Mouse (Mus musculus): ENCODE measurements around the gene Akr1b3. TPM values are rescaled to one million over a fixed set of nuclear protein-coding genes. Genes with fewer than 3 reads are reported as not detected.
"Not testable (repeated sequence)": the region's sequence is repeated elsewhere in the genome, so short reads cannot be mapped to it uniquely, and the experiment has no call there.

The Akr1b3 gene
- 80.7 and 91.3 TPM in 2 replicates for polyA plus RNA-seq (2015; fragmentation: Nextera tagmentation; extraction: Ambion mirVana)

DNA sequence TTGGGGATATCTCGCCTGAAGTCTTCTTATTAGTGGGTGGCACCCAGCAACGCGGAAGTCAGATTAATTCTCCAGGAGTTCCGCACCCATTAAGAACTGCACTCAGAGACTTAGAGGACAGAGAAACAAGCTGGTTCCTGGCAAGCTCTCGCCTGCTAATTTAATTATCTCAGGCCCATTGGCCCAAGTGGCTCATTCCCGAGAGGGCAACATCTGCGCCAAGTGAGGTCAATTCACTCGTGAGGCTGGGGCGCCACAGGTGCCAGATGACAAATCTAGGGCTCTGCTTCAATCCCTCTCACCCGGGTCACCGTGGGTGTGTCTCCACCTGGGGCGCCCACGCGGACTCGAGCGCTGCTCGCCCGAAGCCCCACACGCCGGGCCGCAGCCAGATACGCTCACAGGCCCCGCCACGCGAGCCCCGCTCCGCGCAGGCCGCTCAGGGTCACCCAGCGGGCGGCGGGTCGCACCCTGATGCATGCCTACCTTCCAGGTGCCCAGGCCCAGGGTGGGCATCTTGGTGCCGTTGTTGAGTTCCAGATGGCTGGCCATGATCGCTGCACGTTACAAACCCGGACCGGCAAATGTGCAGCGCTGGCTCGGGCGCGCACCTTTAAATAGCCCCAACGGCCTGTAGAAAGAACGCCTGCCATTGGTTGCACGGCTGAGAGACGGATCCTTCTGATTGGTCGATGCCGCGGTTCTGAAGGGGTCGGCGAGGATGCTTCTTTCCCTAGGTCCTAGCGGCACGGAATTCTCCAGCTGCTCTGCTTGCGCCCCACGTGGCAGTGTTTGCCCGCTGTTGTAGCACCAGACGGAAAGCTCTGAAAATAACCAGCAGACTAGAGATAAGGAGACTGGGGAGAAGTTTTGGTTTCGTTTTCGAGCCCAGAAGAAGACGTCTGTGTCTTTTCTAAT is at the start of gene Akr1b3:
Gene Akr1b3 (minus strand): TSS at position 625 of the 918 bp plus-strand sequence.
- no peak within 1 kb of the TSS for H3K27ac ChIP-seq (ENCODE audit: low read length)
- WGBS: under 1% methylated on average over 60 of the region's 60 CpGs
- H3K4me1 ChIP-seq (replicated peaks; ENCODE audit: control insufficient read depth, insufficient read depth, low read length): peaks cover 8% of the 10 kb centered on the region; the same call in 1 of the 2 replicates

DNA sequence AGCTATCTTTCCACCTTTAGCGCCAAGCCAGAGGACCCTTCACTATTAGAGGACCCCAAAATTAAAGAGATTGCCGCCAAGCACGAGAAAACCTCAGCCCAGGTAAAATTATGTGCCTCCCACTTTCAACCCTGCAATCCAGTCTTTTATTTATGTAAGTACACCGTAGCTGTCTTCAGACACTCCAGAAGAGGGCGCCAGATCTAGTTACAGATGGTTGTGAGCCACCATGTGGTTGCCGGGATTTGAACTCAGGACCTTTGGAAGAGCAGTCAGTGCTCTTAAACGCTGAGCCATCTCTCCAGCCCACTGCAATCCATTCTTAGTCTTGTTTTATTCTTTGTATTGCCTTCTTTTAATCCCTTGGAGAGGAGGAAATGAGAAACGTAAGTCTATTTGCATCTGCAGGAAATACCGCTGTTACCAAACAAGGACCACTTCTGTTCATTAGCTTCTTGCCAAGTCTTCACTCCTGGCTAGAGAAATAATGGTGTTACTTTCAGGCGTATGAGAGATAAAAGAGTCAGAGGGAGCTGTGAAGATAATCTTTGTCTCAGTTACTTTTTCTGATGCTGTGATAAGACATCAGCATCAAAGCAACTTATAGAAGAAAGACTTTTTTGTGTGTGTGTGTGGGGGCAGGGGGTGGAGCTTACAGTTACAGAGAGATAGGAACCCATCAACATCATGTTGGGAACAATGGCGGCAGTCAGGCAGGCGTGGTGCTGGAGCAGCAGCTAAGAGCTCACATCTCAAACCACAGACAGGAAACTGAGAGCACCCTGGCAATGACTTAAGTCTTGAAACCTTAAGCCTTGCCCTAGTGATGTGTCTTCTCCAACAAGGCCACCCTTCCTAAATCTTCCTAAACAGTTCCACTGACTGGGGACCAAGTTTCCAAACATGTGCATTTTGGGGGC is 47.2 kb upstream of the Akr1b3 start:
- Histone ChIP-seq H3K9me3 (ENCODE audit: control insufficient read depth, low read length) (no peaks in the 10 kb centered on the region), H3K4me3 (replicated peaks; ENCODE audit: low read length) (no peak overlapping the region), H3K4me2 (ENCODE audit: low read length) (no peak overlapping the region), H3K36me3 (ENCODE audit: control insufficient read depth, insufficient read depth) (no peaks in the 10 kb centered on the region), H3K27me3 (replicated peaks; ENCODE audit: control insufficient read depth, insufficient read depth, low read length) (no peaks in the 10 kb centered on the region), H3K9ac (replicated peaks; ENCODE audit: low read depth, low read length) (no peak overlapping the region), H3K27ac (ENCODE audit: low read length) (no peak overlapping the region), H3K4me1 (replicated peaks; ENCODE audit: control insufficient read depth, insufficient read depth, low read length) (no peaks in the 10 kb centered on the region)
- no peak for ATAC-seq
- 83% methylated on average over 12 of the region's 12 CpGs for WGBS

More for the DNA sequence above, at the start of gene Akr1b3:
- Histone ChIP-seq H3K4me3 (replicated peaks; ENCODE audit: low read length) (peak within 1 kb of the TSS; percentile 60), H3K4me2 (ENCODE audit: low read length) (peak within 1 kb of the TSS; percentile 86), H3K36me3 (ENCODE audit: control insufficient read depth, insufficient read depth) (no peaks in the 10 kb centered on the region), H3K9ac (replicated peaks; ENCODE audit: low read depth, low read length) (peak within 1 kb of the TSS; percentile 66), H3K27me3 (replicated peaks; ENCODE audit: control insufficient read depth, insufficient read depth, low read length) (no peaks in the 10 kb centered on the region), H3K9me3 (ENCODE audit: control insufficient read depth, low read length) (no peaks in the 10 kb centered on the region)
- ATAC-seq: peak; percentile 100

DNA sequence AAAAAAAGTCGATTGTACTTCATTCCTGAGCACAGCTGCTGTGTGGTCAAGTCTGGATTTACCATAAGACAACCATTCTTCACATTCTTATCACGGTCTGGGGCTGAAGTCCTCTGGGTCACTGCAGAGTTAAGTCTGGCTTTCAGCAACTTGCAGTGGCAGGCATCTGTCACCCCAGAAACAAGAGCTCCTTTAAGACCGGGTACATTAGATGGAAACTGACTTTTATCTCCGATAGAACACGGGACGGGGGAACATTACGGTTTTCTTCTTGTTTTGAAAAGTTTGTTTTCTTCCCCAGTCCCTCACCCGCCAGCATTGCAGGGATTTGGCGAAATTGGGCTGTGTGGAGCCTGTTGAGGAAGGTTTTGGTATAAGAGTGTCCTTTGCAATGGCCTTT is 38.6 kb upstream of the Akr1b3 start:
- Histone ChIP-seq H3K9ac (replicated peaks; ENCODE audit: low read depth, low read length) (no peak overlapping the region), H3K9me3 (ENCODE audit: control insufficient read depth, low read length) (no peaks in the 10 kb centered on the region), H3K27ac (ENCODE audit: low read length) (no peak overlapping the region), H3K4me1 (replicated peaks; ENCODE audit: control insufficient read depth, insufficient read depth, low read length) (peaks cover 7% of the 10 kb centered on the region; the same call in 1 of the 2 replicates), H3K36me3 (ENCODE audit: control insufficient read depth, insufficient read depth) (no peaks in the 10 kb centered on the region), H3K4me2 (ENCODE audit: low read length) (no peak overlapping the region), H3K27me3 (replicated peaks; ENCODE audit: control insufficient read depth, insufficient read depth, low read length) (no peaks in the 10 kb centered on the region), H3K4me3 (replicated peaks; ENCODE audit: low read length) (no peak overlapping the region)
- WGBS: 91% methylated on average over 9 of the region's 9 CpGs
- ATAC-seq: no peak

GRCm38 (mm10) chr6:34355349-34355747 is 38.1 kb upstream of the Akr1b3 start:
- no peaks in the 10 kb centered on the region for H3K36me3 ChIP-seq (ENCODE audit: control insufficient read depth, insufficient read depth)
- H3K9me3 ChIP-seq (ENCODE audit: control insufficient read depth, low read length): no peaks in the 10 kb centered on the region
- H3K9ac ChIP-seq (replicated peaks; ENCODE audit: low read depth, low read length): no peak overlapping the region
- no peaks in the 10 kb centered on the region for H3K27me3 ChIP-seq (replicated peaks; ENCODE audit: control insufficient read depth, insufficient read depth, low read length)
- no peak overlapping the region for H3K27ac ChIP-seq (ENCODE audit: low read length)
- H3K4me2 ChIP-seq (ENCODE audit: low read length): no peak overlapping the region
- WGBS: 79% methylated on average over 6 of the region's 6 CpGs
- H3K4me3 ChIP-seq (replicated peaks; ENCODE audit: low read length): no peak overlapping the region
- no peak for ATAC-seq
- peaks cover 7% of the 10 kb centered on the region; the same call in 1 of the 2 replicates for H3K4me1 ChIP-seq (replicated peaks; ENCODE audit: control insufficient read depth, insufficient read depth, low read length)

- H3K4me2 ChIP-seq (ENCODE audit: low read length): no peak overlapping the region; the same call in 1 of the 2 replicates
- no peak; the same call in 1 of the 2 replicates for ATAC-seq
- H3K36me3 ChIP-seq (ENCODE audit: control insufficient read depth, insufficient read depth): no peaks in the 10 kb centered on the region
- H3K27ac ChIP-seq (ENCODE audit: low read length): no peak overlapping the region
- peaks cover 7% of the 10 kb centered on the region; the same call in 1 of the 2 replicates for H3K4me1 ChIP-seq (replicated peaks; ENCODE audit: control insufficient read depth, insufficient read depth, low read length)
- H3K9ac ChIP-seq (replicated peaks; ENCODE audit: low read depth, low read length): no peak overlapping the region
- H3K9me3 ChIP-seq (ENCODE audit: control insufficient read depth, low read length): no peaks in the 10 kb centered on the region
- H3K27me3 ChIP-seq (replicated peaks; ENCODE audit: control insufficient read depth, insufficient read depth, low read length): no peaks in the 10 kb centered on the region
- 76% methylated on average over 8 of the region's 8 CpGs for WGBS
- H3K4me3 ChIP-seq (replicated peaks; ENCODE audit: low read length): no peak overlapping the region
These were observed 37.4 kb upstream of the Akr1b3 start for GRCm38 (mm10) chr6:34354354-34355348.

- WGBS: 14% methylated on average over 16 of the region's 16 CpGs
- H3K9ac ChIP-seq (replicated peaks; ENCODE audit: low read depth, low read length): no peak within 1 kb of the TSS
- no peak; the same call in 1 of the 2 replicates for ATAC-seq
- peak within 1 kb of the TSS; percentile 39 for H3K4me2 ChIP-seq (ENCODE audit: low read length)
- H3K27ac ChIP-seq (ENCODE audit: low read length): no peak within 1 kb of the TSS
- H3K4me3 ChIP-seq (replicated peaks; ENCODE audit: low read length): 0 out of 2 replicates have a peak within 1 kb of the TSS, but pooled peaks have one; percentile 5
- no peaks in the 10 kb centered on the region for H3K27me3 ChIP-seq (replicated peaks; ENCODE audit: control insufficient read depth, insufficient read depth, low read length)
- H3K4me1 ChIP-seq (replicated peaks; ENCODE audit: control insufficient read depth, insufficient read depth, low read length): peaks cover 7% of the 10 kb centered on the region; the same call in 1 of the 2 replicates
- H3K36me3 ChIP-seq (ENCODE audit: control insufficient read depth, insufficient read depth): no peaks in the 10 kb centered on the region
- no peaks in the 10 kb centered on the region for H3K9me3 ChIP-seq (ENCODE audit: control insufficient read depth, low read length)
These were observed 36.5 kb upstream of the Akr1b3 start, which contains the start of gene Akr1b8 for GRCm38 (mm10) chr6:34353658-34354353. Gene Akr1b8 (plus strand): TSS chr6:34354119.

DNA sequence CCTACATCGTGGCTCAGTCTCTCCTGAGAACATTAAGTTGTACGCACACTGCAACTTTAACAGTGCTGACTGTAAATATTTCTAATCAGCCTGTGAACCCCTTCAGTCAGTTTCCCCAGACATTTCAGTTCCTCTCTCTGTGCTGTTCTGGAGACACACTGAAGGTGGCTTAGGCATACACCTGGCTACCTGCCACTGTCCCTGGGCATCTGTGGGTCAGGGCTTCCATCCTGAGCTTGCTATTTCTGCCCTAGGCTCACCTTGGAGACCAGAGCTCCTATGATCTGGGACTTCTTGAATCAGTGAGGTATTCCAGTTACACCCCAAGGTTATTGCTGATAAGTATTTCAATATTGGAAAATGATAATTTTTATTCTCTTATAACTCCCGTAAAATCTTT is 35.1 kb upstream of the Akr1b3 start:
- H3K36me3 ChIP-seq (ENCODE audit: control insufficient read depth, insufficient read depth): no peaks in the 10 kb centered on the region
- no peak for ATAC-seq
- WGBS: 94% methylated on average over 3 of the region's 3 CpGs

GRCm38 (mm10) chr6:34351481-34351880 is 34.2 kb upstream of the Akr1b3 start:
- H3K27me3 ChIP-seq (replicated peaks; ENCODE audit: control insufficient read depth, insufficient read depth, low read length); H3K4me1 ChIP-seq (replicated peaks; ENCODE audit: control insufficient read depth, insufficient read depth, low read length); H3K9me3 ChIP-seq (ENCODE audit: control insufficient read depth, low read length); H3K4me3 ChIP-seq (replicated peaks; ENCODE audit: low read length); ATAC-seq; H3K4me2 ChIP-seq (ENCODE audit: low read length); H3K27ac ChIP-seq (ENCODE audit: low read length); H3K36me3 ChIP-seq (ENCODE audit: control insufficient read depth, insufficient read depth); H3K9ac ChIP-seq (replicated peaks; ENCODE audit: low read depth, low read length): not testable (repeated sequence)
- 53% methylated on average over 10 of the region's 10 CpGs for WGBS

More for the DNA sequence above, 35.1 kb upstream of the Akr1b3 start:
- Histone ChIP-seq H3K4me3 (replicated peaks; ENCODE audit: low read length) (no peak overlapping the region), H3K9ac (replicated peaks; ENCODE audit: low read depth, low read length) (no peak overlapping the region), H3K27ac (ENCODE audit: low read length) (no peak overlapping the region), H3K9me3 (ENCODE audit: control insufficient read depth, low read length) (no peaks in the 10 kb centered on the region), H3K4me2 (ENCODE audit: low read length) (no peak overlapping the region), H3K27me3 (replicated peaks; ENCODE audit: control insufficient read depth, insufficient read depth, low read length) (no peaks in the 10 kb centered on the region), H3K4me1 (replicated peaks; ENCODE audit: control insufficient read depth, insufficient read depth, low read length) (peaks cover 7% of the 10 kb centered on the region; the same call in 1 of the 2 replicates)

Data from forebrain, embryonic 16.5 days (tissue).